Mouse (Mus musculus) hindbrain, embryonic 16.5 days (tissue): ENCODE measurements around the gene Atp2c1. TPM values are rescaled to one million over a fixed set of nuclear protein-coding genes. Genes with fewer than 3 reads are reported as not detected.
A peak's percentile ranks its signal among the peaks of the same experiment; 100 is the strongest.

Experiments used
- ATAC-seq: fragments of 200-750 bp; cut with Nextera tagmentation; 2 replicates; pipeline ENCODE4 v1.8.0; 2017; ENCODE audit warnings: moderate TSS enrichment, moderate library complexity
- H3K27ac ChIP-seq: fragments of 300-500 bp; sonication (generic); 2 replicates; pipeline ENCODE4 v1.5.1; 2014; ENCODE audit warnings: low read depth, mild to moderate bottlenecking, control low read depth, low read length, moderate library complexity
- H3K27me3 ChIP-seq: fragments of 300-500 bp; sonication (generic); replicated peaks from 2 replicates; pipeline ENCODE4 v1.6.1; 2014; ENCODE audit warnings: low read length; ENCODE audit not compliant: control insufficient read depth, insufficient read depth
- H3K36me3 ChIP-seq: fragments of 300-500 bp; sonication (generic); 2 replicates; pipeline ENCODE4 v1.6.1; 2014; ENCODE audit warnings: mild to moderate bottlenecking, low read length, moderate library complexity, mixed read lengths; ENCODE audit not compliant: control insufficient read depth, insufficient read depth
- H3K4me1 ChIP-seq: fragments of 300-500 bp; sonication (generic); 2 replicates; pipeline ENCODE4 v1.6.1; 2014; ENCODE audit warnings: low read depth, low read length; ENCODE audit not compliant: control insufficient read depth, insufficient read depth
- H3K4me2 ChIP-seq: fragments of 300-500 bp; sonication (generic); 2 replicates; pipeline ENCODE4 v1.6.1; 2014; ENCODE audit warnings: mild to moderate bottlenecking, low read length, control low read depth, moderate library complexity
- H3K4me3 ChIP-seq: fragments of 300-500 bp; sonication (generic); 2 replicates; pipeline ENCODE4 v1.5.1; 2014; ENCODE audit warnings: mild to moderate bottlenecking, low read length, control low read depth, moderate library complexity
- H3K9ac ChIP-seq: fragments of 300-500 bp; sonication (generic); 2 replicates; pipeline ENCODE4 v1.6.1; 2014; ENCODE audit warnings: low read depth, mild to moderate bottlenecking, control low read depth, low read length, moderate library complexity
- H3K9me3 ChIP-seq: fragments of 300-500 bp; sonication (generic); 2 replicates; pipeline ENCODE4 v1.6.1; 2014; ENCODE audit warnings: mild to moderate bottlenecking, low read length, moderate library complexity; ENCODE audit not compliant: control insufficient read depth
- WGBS: fragments of 180-500 bp; shearing (Covaris S2); extraction: QIAGEN DNeasy Blood & Tissue Kit; methylation state at CpG from one replicate; pipeline ENCODE4 v1.1.7; 2014; 5-methylcytosine and 5-hydroxymethylcytosine counted together
- polyA plus RNA-seq: library from polyadenylated mRNA; unstranded; fragments of >200 nt; fragmentation: Nextera tagmentation; extraction: Ambion mirVana; gene quantifications from 2 replicates; pipeline ENCODE4 v1.2.1, GENCODE M21; 2015

Gene Atp2c1
- 96.7 and 105 TPM in 2 replicates for polyA plus RNA-seq

- Histone ChIP-seq H3K4me3 (no peak within 1 kb of the TSS), H3K27me3 (no peaks in the 10 kb centered on the region), H3K9ac (no peak within 1 kb of the TSS), H3K27ac (no peak within 1 kb of the TSS), H3K4me2 (no peak within 1 kb of the TSS), H3K4me1 (peaks cover 9% of the 10 kb centered on the region), H3K36me3 (no peaks in the 10 kb centered on the region), H3K9me3 (no peaks in the 10 kb centered on the region)
- 93% methylated on average over 12 of the region's 12 CpGs for WGBS
- ATAC-seq = no peak
These were observed at the start of gene Atp2c1 for GRCm38 (mm10) chr9:105527219-105527618. Gene Atp2c1, minus strand, starts transcription at chr9:105527319.

GRCm38 (mm10) chr9:105557452-105557851 is 30.3 kb upstream of the Atp2c1 start:
- 71% methylated on average over 5 of the region's 5 CpGs for WGBS
- H3K27ac ChIP-seq = no peak overlapping the region

GRCm38 (mm10) chr9:105556141-105556735 is 29.1 kb upstream of the Atp2c1 start:
- no peak overlapping the region for H3K4me2 ChIP-seq
- no peak for ATAC-seq
- no peak overlapping the region for H3K9ac ChIP-seq
- H3K27me3 ChIP-seq = no peaks in the 10 kb centered on the region
- H3K4me1 ChIP-seq = peaks cover 11% of the 10 kb centered on the region
- no peak overlapping the region for H3K4me3 ChIP-seq
- no peaks in the 10 kb centered on the region for H3K9me3 ChIP-seq
- H3K27ac ChIP-seq = no peak overlapping the region
- 64% methylated on average over 8 of the region's 8 CpGs for WGBS
- H3K36me3 ChIP-seq = no peaks in the 10 kb centered on the region

More at GRCm38 (mm10) chr9:105557452-105557851, 30.3 kb upstream of the Atp2c1 start:
- Histone ChIP-seq H3K4me3 (no peak overlapping the region), H3K9ac (no peak overlapping the region), H3K4me1 (peaks cover 11% of the 10 kb centered on the region), H3K9me3 (no peaks in the 10 kb centered on the region), H3K27me3 (no peaks in the 10 kb centered on the region), H3K4me2 (no peak overlapping the region), H3K36me3 (no peaks in the 10 kb centered on the region)
- peak; percentile 76; the same call in 1 of the 2 replicates for ATAC-seq

- no peak for ATAC-seq
- Histone ChIP-seq H3K27ac (peak overlapping the region; percentile 52; the same call in 1 of the 2 replicates), H3K9me3 (no peaks in the 10 kb centered on the region), H3K4me2 (peak overlapping the region; percentile 38), H3K9ac (peak overlapping the region; percentile 14; the same call in 1 of the 2 replicates), H3K4me3 (no peak overlapping the region; the same call in 1 of the 2 replicates), H3K4me1 (peaks cover 11% of the 10 kb centered on the region), H3K27me3 (no peaks in the 10 kb centered on the region), H3K36me3 (no peaks in the 10 kb centered on the region)
- WGBS = 44% methylated on average over 7 of the region's 7 CpGs
These were observed 27.3 kb upstream of the Atp2c1 start for GRCm38 (mm10) chr9:105554439-105554807.

- ATAC-seq = no peak
- Histone ChIP-seq H3K4me1 (peaks cover 11% of the 10 kb centered on the region), H3K4me2 (peak overlapping the region; percentile 38), H3K9me3 (no peaks in the 10 kb centered on the region), H3K27ac (peak overlapping the region; percentile 52), H3K9ac (peak overlapping the region; percentile 14), H3K4me3 (peak overlapping the region; percentile 6; the same call in 1 of the 2 replicates), H3K36me3 (no peaks in the 10 kb centered on the region), H3K27me3 (no peaks in the 10 kb centered on the region)
- WGBS = 23% methylated on average over 24 of the region's 24 CpGs
These were observed 26.7 kb upstream of the Atp2c1 start for GRCm38 (mm10) chr9:105553629-105554438.

- H3K27ac ChIP-seq = no peak overlapping the region
- no peak for ATAC-seq
- no peaks in the 10 kb centered on the region for H3K27me3 ChIP-seq
- H3K4me1 ChIP-seq = peaks cover 8% of the 10 kb centered on the region; the same call in 1 of the 2 replicates
- WGBS = 66% methylated on average over 4 of the region's 4 CpGs
- no peak overlapping the region for H3K4me2 ChIP-seq
- no peak overlapping the region for H3K9ac ChIP-seq
- H3K36me3 ChIP-seq = no peaks in the 10 kb centered on the region
- no peaks in the 10 kb centered on the region for H3K9me3 ChIP-seq
- no peak overlapping the region for H3K4me3 ChIP-seq
These were observed 24.3 kb upstream of the Atp2c1 start for GRCm38 (mm10) chr9:105551407-105551806.

GRCm38 (mm10) chr9:105549096-105549495 is 22.0 kb upstream of the Atp2c1 start:
- Histone ChIP-seq H3K9me3 (no peaks in the 10 kb centered on the region), H3K4me1 (peaks cover 5% of the 10 kb centered on the region; the same call in 1 of the 2 replicates), H3K4me3 (no peak overlapping the region), H3K36me3 (no peaks in the 10 kb centered on the region), H3K27me3 (no peaks in the 10 kb centered on the region), H3K27ac (no peak overlapping the region), H3K9ac (no peak overlapping the region), H3K4me2 (no peak overlapping the region)
- ATAC-seq = no peak
- whole genome bisulfite sequencing = 73% methylated on average over 6 of the region's 6 CpGs

GRCm38 (mm10) chr9:105544013-105544750 is 17.1 kb upstream of the Atp2c1 start:
- Histone ChIP-seq H3K9ac (no peak overlapping the region), H3K4me1 (no peaks in the 10 kb centered on the region), H3K36me3 (no peaks in the 10 kb centered on the region), H3K27me3 (no peaks in the 10 kb centered on the region), H3K4me2 (no peak overlapping the region), H3K27ac (no peak overlapping the region), H3K4me3 (no peak overlapping the region), H3K9me3 (no peaks in the 10 kb centered on the region; the same call in 1 of the 2 replicates)
- WGBS = 44% methylated on average over 8 of the region's 8 CpGs
- no peak for ATAC-seq

GRCm38 (mm10) chr9:105537473-105537872 is 10.4 kb upstream of the Atp2c1 start:
- Histone ChIP-seq H3K36me3 (no peaks in the 10 kb centered on the region), H3K27me3 (no peaks in the 10 kb centered on the region), H3K4me3 (no peak overlapping the region), H3K4me1 (peaks cover 5% of the 10 kb centered on the region), H3K9ac (no peak overlapping the region), H3K27ac (no peak overlapping the region), H3K4me2 (no peak overlapping the region), H3K9me3 (no peaks in the 10 kb centered on the region; the same call in 1 of the 2 replicates)
- 28% methylated on average over 8 of the region's 8 CpGs for WGBS
- ATAC-seq = no peak
